Mouse (Mus musculus): ENCODE results near the gene Vgll4.

- TF ChIP-seq POLR2A (IDR thresholded peaks at IDR 0.05; ENCODE audit: extremely low read depth, insufficient read depth, low read length) (no peak), CTCF (IDR thresholded peaks at IDR 0.05; ENCODE audit: extremely low read depth, insufficient read depth, low read length) (no peak)
Measured at GRCm38 (mm10) chr6:114982671-114983070, 12.9 kb upstream of the Vgll4 start.

Measured in cortical plate, adult 2 months (tissue).